Mouse (Mus musculus) T-helper 17 cell (primary cell): Measurements from ENCODE around the gene Sec61b.

Source experiments
- in situ Hi-C, 2 experiments: fragments of 300-600 bp; cut with MboI, MseI; formaldehyde crosslinking; loops; 1 replicate in 1 of 2; 2 replicates in 1 of 2; pipeline ENCODE4 v1.15.1; 2025; ENCODE audit warnings: high pct_unique_total_duplicates in 2 of 2

Sec61b gene

GRCm38 (mm10) chr4:47473968-47474729 lies at the start of gene Sec61b, which contains the start of gene Alg2:
Gene Sec61b (plus strand): TSS chr4:47474658.
Gene Alg2 (minus strand): TSS chr4:47474333.
- in situ Hi-C loops, result no loop called here

GRCm38 (mm10) chr4:47425247-47425830 lies 49.1 kb upstream of the Sec61b start:
- in situ Hi-C loops, result no loop called here

- in situ Hi-C loops, result no loop called here
Observed at GRCm38 (mm10) chr4:47427606-47428005, 46.9 kb upstream of the Sec61b start.

GRCm38 (mm10) chr4:47430557-47430956 lies 43.9 kb upstream of the Sec61b start:
- in situ Hi-C loops, result loop anchor here (5.0 to 10.0 kb wide), 3 partner anchors 162 to 974 kb away; no protein-coding TSS in a partner anchor

- in situ Hi-C loops, result loop anchor here (5.0 to 10.0 kb wide), 3 partner anchors 161 to 974 kb away; no protein-coding TSS in a partner anchor
Observed at GRCm38 (mm10) chr4:47431081-47431480, 43.4 kb upstream of the Sec61b start.

GRCm38 (mm10) chr4:47432766-47433165 lies 41.7 kb upstream of the Sec61b start:
- in situ Hi-C loops, result loop anchor here (5.0 to 10.0 kb wide), 3 partner anchors 160 to 972 kb away; no protein-coding TSS in a partner anchor

GRCm38 (mm10) chr4:47435131-47435530 lies 39.3 kb upstream of the Sec61b start:
- in situ Hi-C loops, result loop anchor here (5.0 to 10.0 kb wide), 3 partner anchors 62 to 970 kb away; no protein-coding TSS in a partner anchor

GRCm38 (mm10) chr4:47435566-47436360 lies 38.7 kb upstream of the Sec61b start:
- in situ Hi-C loops, result loop anchor here (5.0 to 10.0 kb wide), 3 partner anchors 62 to 969 kb away; no protein-coding TSS in a partner anchor

GRCm38 (mm10) chr4:47437365-47438340 lies 36.8 kb upstream of the Sec61b start:
- in situ Hi-C loops, result loop anchor here (5.0 to 10.0 kb wide), 3 partner anchors 60 to 967 kb away; no protein-coding TSS in a partner anchor

GRCm38 (mm10) chr4:47438956-47439355 lies 35.5 kb upstream of the Sec61b start:
- in situ Hi-C loops, result loop anchor here (5.0 to 10.0 kb wide), 3 partner anchors 58 to 966 kb away; no protein-coding TSS in a partner anchor

GRCm38 (mm10) chr4:47440951-47441350 lies 33.5 kb upstream of the Sec61b start:
- in situ Hi-C loops, result no loop called here

- in situ Hi-C loops, result no loop called here
Observed at GRCm38 (mm10) chr4:47448526-47448925, 25.9 kb upstream of the Sec61b start.

- in situ Hi-C loops, result no loop called here
Observed at GRCm38 (mm10) chr4:47449116-47449515, 25.3 kb upstream of the Sec61b start.

GRCm38 (mm10) chr4:47449586-47450522 lies 24.6 kb upstream of the Sec61b start:
- in situ Hi-C loops, result no loop called here

- in situ Hi-C loops, result no loop called here
Observed at GRCm38 (mm10) chr4:47467196-47467595, 7.3 kb upstream of the Sec61b start.

GRCm38 (mm10) chr4:47473586-47473967 lies 881 bp upstream of the Sec61b start:
- in situ Hi-C loops, result no loop called here

GRCm38 (mm10) chr4:47474730-47475643 lies 529 bp downstream of the Sec61b start:
- in situ Hi-C loops, result no loop called here

- in situ Hi-C loops, result no loop called here
Observed at GRCm38 (mm10) chr4:47477539-47477938, 3.1 kb downstream of the Sec61b start.
